Mouse (Mus musculus): ENCODE results near the gene Gadl1. TPM values are rescaled to one million over a fixed set of nuclear protein-coding genes. Genes with fewer than 3 reads are reported as not detected.

Gadl1 gene
- polyA plus RNA-seq, 1 experiment, result not detected

GRCm38 (mm10) chr9:115965056-115965455, 55.8 kb downstream of the Gadl1 start:
- Histone ChIP-seq H3K27ac (ENCODE audit: insufficient read depth, low read length) (no peak overlapping the region), H3K9me3 (replicated peaks; ENCODE audit: control insufficient read depth, insufficient read depth, low read length, poor library complexity, severe bottlenecking) (no peaks in the 10 kb centered on the region), H3K4me3 (ENCODE audit: low read depth, low read length) (no peak overlapping the region), H3K4me1 (ENCODE audit: control insufficient read depth, insufficient read depth, low read length) (no peaks in the 10 kb centered on the region), H3K9ac (ENCODE audit: low read depth, poor library complexity, severe bottlenecking) (no peak overlapping the region), H3K36me3 (ENCODE audit: control insufficient read depth, insufficient read depth, low read length, poor library complexity, severe bottlenecking) (no peaks in the 10 kb centered on the region), H3K27me3 (ENCODE audit: control insufficient read depth, insufficient read depth, low read length, poor library complexity, severe bottlenecking) (no peaks in the 10 kb centered on the region)
- TF ChIP-seq POLR2A (IDR thresholded peaks at IDR 0.05; ENCODE audit: insufficient read depth, low read length) (no peak), CTCF (IDR thresholded peaks at IDR 0.05; ENCODE audit: low read depth, low read length) (no peak), EP300 (IDR thresholded peaks at IDR 0.05; ENCODE audit: insufficient read depth, low read depth, low read length) (no peak)

GRCm38 (mm10) chr9:115966116-115966515, 56.9 kb downstream of the Gadl1 start:
- Histone ChIP-seq H3K9me3 (replicated peaks; ENCODE audit: control insufficient read depth, insufficient read depth, low read length, poor library complexity, severe bottlenecking) (no peaks in the 10 kb centered on the region), H3K27me3 (ENCODE audit: control insufficient read depth, insufficient read depth, low read length, poor library complexity, severe bottlenecking) (no peaks in the 10 kb centered on the region), H3K36me3 (ENCODE audit: control insufficient read depth, insufficient read depth, low read length, poor library complexity, severe bottlenecking) (no peaks in the 10 kb centered on the region), H3K4me3 (ENCODE audit: low read depth, low read length) (no peak overlapping the region), H3K9ac (ENCODE audit: low read depth, poor library complexity, severe bottlenecking) (no peak overlapping the region), H3K27ac (ENCODE audit: insufficient read depth, low read length) (no peak overlapping the region), H3K4me1 (ENCODE audit: control insufficient read depth, insufficient read depth, low read length) (no peaks in the 10 kb centered on the region)
- TF ChIP-seq POLR2A (IDR thresholded peaks at IDR 0.05; ENCODE audit: insufficient read depth, low read length) (no peak), EP300 (IDR thresholded peaks at IDR 0.05; ENCODE audit: insufficient read depth, low read depth, low read length) (no peak), CTCF (IDR thresholded peaks at IDR 0.05; ENCODE audit: low read depth, low read length) (no peak)

DNA sequence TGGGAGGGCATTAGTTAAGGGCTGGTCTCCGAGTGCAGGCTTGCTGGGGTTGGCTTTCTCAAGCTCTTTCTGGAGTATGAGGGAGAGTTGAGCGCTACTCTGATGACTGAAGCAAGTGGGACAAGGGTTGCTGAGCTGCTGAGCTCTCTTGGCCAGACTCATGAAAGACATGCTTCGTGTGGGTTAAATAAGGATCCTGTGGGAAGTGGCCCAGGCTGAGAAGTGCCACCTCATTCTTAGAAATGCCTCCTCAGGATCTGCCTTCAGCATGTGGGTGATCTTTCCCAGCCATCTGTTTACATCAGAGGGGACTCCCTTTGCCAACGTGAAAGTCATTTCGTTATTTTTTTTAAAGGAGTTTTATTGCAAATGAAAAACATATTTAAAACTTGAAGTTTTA, 57.5 kb downstream of the Gadl1 start:
- no peaks in the 10 kb centered on the region for H3K27me3 ChIP-seq (ENCODE audit: control insufficient read depth, insufficient read depth, low read length, poor library complexity, severe bottlenecking)
- no peak overlapping the region for H3K4me3 ChIP-seq (ENCODE audit: low read depth, low read length)
- no peak overlapping the region for H3K9ac ChIP-seq (ENCODE audit: low read depth, poor library complexity, severe bottlenecking)
- no peaks in the 10 kb centered on the region for H3K36me3 ChIP-seq (ENCODE audit: control insufficient read depth, insufficient read depth, low read length, poor library complexity, severe bottlenecking)
- no peaks in the 10 kb centered on the region for H3K4me1 ChIP-seq (ENCODE audit: control insufficient read depth, insufficient read depth, low read length)
- no peaks in the 10 kb centered on the region for H3K9me3 ChIP-seq (replicated peaks; ENCODE audit: control insufficient read depth, insufficient read depth, low read length, poor library complexity, severe bottlenecking)
- TF ChIP-seq EP300 (IDR thresholded peaks at IDR 0.05; ENCODE audit: insufficient read depth, low read depth, low read length), result no peak
- TF ChIP-seq CTCF (IDR thresholded peaks at IDR 0.05; ENCODE audit: low read depth, low read length), result no peak
- TF ChIP-seq POLR2A (IDR thresholded peaks at IDR 0.05; ENCODE audit: insufficient read depth, low read length), result no peak
- H3K27ac ChIP-seq (ENCODE audit: insufficient read depth, low read length), result no peak overlapping the region

- Histone ChIP-seq H3K27ac (ENCODE audit: insufficient read depth, low read length) (no peak overlapping the region), H3K36me3 (ENCODE audit: control insufficient read depth, insufficient read depth, low read length, poor library complexity, severe bottlenecking) (no peaks in the 10 kb centered on the region), H3K9me3 (replicated peaks; ENCODE audit: control insufficient read depth, insufficient read depth, low read length, poor library complexity, severe bottlenecking) (no peaks in the 10 kb centered on the region), H3K27me3 (ENCODE audit: control insufficient read depth, insufficient read depth, low read length, poor library complexity, severe bottlenecking) (no peaks in the 10 kb centered on the region), H3K9ac (ENCODE audit: low read depth, poor library complexity, severe bottlenecking) (no peak overlapping the region), H3K4me1 (ENCODE audit: control insufficient read depth, insufficient read depth, low read length) (no peaks in the 10 kb centered on the region), H3K4me3 (ENCODE audit: low read depth, low read length) (no peak overlapping the region)
- TF ChIP-seq POLR2A (IDR thresholded peaks at IDR 0.05; ENCODE audit: insufficient read depth, low read length), result no peak
- TF ChIP-seq EP300 (IDR thresholded peaks at IDR 0.05; ENCODE audit: insufficient read depth, low read depth, low read length), result no peak
- no peak for TF ChIP-seq CTCF (IDR thresholded peaks at IDR 0.05; ENCODE audit: low read depth, low read length)
Observed at GRCm38 (mm10) chr9:115967638-115968037, 58.4 kb downstream of the Gadl1 start.

GRCm38 (mm10) chr9:115976901-115977300, 67.6 kb downstream of the Gadl1 start:
- TF ChIP-seq POLR2A (IDR thresholded peaks at IDR 0.05; ENCODE audit: insufficient read depth, low read length), result no peak
- TF ChIP-seq CTCF (IDR thresholded peaks at IDR 0.05; ENCODE audit: low read depth, low read length), result no peak
- no peak for TF ChIP-seq EP300 (IDR thresholded peaks at IDR 0.05; ENCODE audit: insufficient read depth, low read depth, low read length)
- no peak overlapping the region for H3K27ac ChIP-seq (ENCODE audit: insufficient read depth, low read length)
- no peaks in the 10 kb centered on the region for H3K36me3 ChIP-seq (ENCODE audit: control insufficient read depth, insufficient read depth, low read length, poor library complexity, severe bottlenecking)
- no peaks in the 10 kb centered on the region for H3K27me3 ChIP-seq (ENCODE audit: control insufficient read depth, insufficient read depth, low read length, poor library complexity, severe bottlenecking)
- H3K9me3 ChIP-seq (replicated peaks; ENCODE audit: control insufficient read depth, insufficient read depth, low read length, poor library complexity, severe bottlenecking), result peaks cover 10% of the 10 kb centered on the region
- no peak overlapping the region for H3K9ac ChIP-seq (ENCODE audit: low read depth, poor library complexity, severe bottlenecking)
- no peaks in the 10 kb centered on the region for H3K4me1 ChIP-seq (ENCODE audit: control insufficient read depth, insufficient read depth, low read length)
- H3K4me3 ChIP-seq (ENCODE audit: low read depth, low read length), result no peak overlapping the region

- Histone ChIP-seq H3K9ac (ENCODE audit: low read depth, poor library complexity, severe bottlenecking) (no peak overlapping the region), H3K9me3 (replicated peaks; ENCODE audit: control insufficient read depth, insufficient read depth, low read length, poor library complexity, severe bottlenecking) (peaks cover 12% of the 10 kb centered on the region), H3K27me3 (ENCODE audit: control insufficient read depth, insufficient read depth, low read length, poor library complexity, severe bottlenecking) (no peaks in the 10 kb centered on the region), H3K36me3 (ENCODE audit: control insufficient read depth, insufficient read depth, low read length, poor library complexity, severe bottlenecking) (no peaks in the 10 kb centered on the region), H3K27ac (ENCODE audit: insufficient read depth, low read length) (no peak overlapping the region), H3K4me3 (ENCODE audit: low read depth, low read length) (no peak overlapping the region), H3K4me1 (ENCODE audit: control insufficient read depth, insufficient read depth, low read length) (no peaks in the 10 kb centered on the region)
- TF ChIP-seq EP300 (IDR thresholded peaks at IDR 0.05; ENCODE audit: insufficient read depth, low read depth, low read length), result no peak
- TF ChIP-seq POLR2A (IDR thresholded peaks at IDR 0.05; ENCODE audit: insufficient read depth, low read length), result no peak
- no peak for TF ChIP-seq CTCF (IDR thresholded peaks at IDR 0.05; ENCODE audit: low read depth, low read length)
Observed at GRCm38 (mm10) chr9:115977598-115978240, 68.5 kb downstream of the Gadl1 start.
